Mouse (Mus musculus): ENCODE data around the gene Tmem232.

DNA sequence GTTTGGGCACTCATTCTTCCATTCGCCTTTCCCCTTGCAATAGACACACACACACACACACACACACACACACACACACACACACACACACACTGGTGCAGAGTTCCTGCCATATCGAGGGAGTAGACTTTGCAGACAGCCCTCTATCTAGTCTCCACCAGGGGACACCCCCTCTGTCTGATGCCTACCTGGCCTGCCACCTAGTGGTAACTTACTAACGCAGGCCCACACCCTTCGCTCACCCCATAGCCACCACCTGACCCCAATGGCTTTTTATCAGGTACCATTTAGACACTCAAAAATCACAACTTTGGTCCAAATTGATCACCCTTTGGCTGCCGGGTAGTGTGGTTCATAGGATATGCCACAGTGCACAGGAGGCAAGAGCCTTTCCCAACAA is 18.7 kb upstream of the Tmem232 start:
- TF ChIP-seq CTCF (IDR thresholded peaks at IDR 0.05; ENCODE audit: borderline replicate concordance, insufficient read depth, low read length) (peak; percentile 17; the same call in 1 of the 2 replicates), POLR2A (IDR thresholded peaks at IDR 0.05; ENCODE audit: low read depth, low read length) (no peak)
